Mouse (Mus musculus) kidney, adult 8-10 months (tissue): ENCODE data around the gene Vmn1r115.
"Not testable (repeated sequence)": the region's sequence is repeated elsewhere in the genome, so short reads cannot be mapped to it uniquely, and the experiment has no call there.

ENCODE experiments used
- DNase-seq, 2 experiments: peaks; one replicate each; pipeline ENCODE4 v3.0.0; 2022

The Vmn1r115 gene

GRCm38 (mm10) chr7:20844885-20845284 lies at the start of gene Vmn1r115:
Gene Vmn1r115, minus strand, starts transcription at chr7:20844985.
- not testable (repeated sequence) for DNase-seq

- DNase-seq = not testable (repeated sequence)
These were observed 39.2 kb upstream of the Vmn1r115 start, which contains the start of gene Vmn1r117 for GRCm38 (mm10) chr7:20884021-20884420. Gene Vmn1r117, minus strand, starts transcription at chr7:20884121.

GRCm38 (mm10) chr7:20871956-20872355 lies 27.2 kb upstream of the Vmn1r115 start, which contains the start of gene Vmn1r116:
Gene Vmn1r116, plus strand, starts transcription at chr7:20872256.
- DNase-seq = not testable (repeated sequence)

GRCm38 (mm10) chr7:20812086-20812485 lies 32.7 kb downstream of the Vmn1r115 start, which contains the start of gene Vmn1r114:
Gene Vmn1r114, minus strand, starts transcription at chr7:20812186.
- not testable (repeated sequence) for DNase-seq
